Mouse (Mus musculus) frontal cortex, postnatal 36 days (tissue): Measurements from ENCODE around the gene Rpn1.

ENCODE experiments used
- DNase-seq, 2 experiments: peaks; one replicate each; pipeline ENCODE4 v3.0.0; 2022; ENCODE audit warnings: low spot score in 2 of 2

The Rpn1 gene

DNA sequence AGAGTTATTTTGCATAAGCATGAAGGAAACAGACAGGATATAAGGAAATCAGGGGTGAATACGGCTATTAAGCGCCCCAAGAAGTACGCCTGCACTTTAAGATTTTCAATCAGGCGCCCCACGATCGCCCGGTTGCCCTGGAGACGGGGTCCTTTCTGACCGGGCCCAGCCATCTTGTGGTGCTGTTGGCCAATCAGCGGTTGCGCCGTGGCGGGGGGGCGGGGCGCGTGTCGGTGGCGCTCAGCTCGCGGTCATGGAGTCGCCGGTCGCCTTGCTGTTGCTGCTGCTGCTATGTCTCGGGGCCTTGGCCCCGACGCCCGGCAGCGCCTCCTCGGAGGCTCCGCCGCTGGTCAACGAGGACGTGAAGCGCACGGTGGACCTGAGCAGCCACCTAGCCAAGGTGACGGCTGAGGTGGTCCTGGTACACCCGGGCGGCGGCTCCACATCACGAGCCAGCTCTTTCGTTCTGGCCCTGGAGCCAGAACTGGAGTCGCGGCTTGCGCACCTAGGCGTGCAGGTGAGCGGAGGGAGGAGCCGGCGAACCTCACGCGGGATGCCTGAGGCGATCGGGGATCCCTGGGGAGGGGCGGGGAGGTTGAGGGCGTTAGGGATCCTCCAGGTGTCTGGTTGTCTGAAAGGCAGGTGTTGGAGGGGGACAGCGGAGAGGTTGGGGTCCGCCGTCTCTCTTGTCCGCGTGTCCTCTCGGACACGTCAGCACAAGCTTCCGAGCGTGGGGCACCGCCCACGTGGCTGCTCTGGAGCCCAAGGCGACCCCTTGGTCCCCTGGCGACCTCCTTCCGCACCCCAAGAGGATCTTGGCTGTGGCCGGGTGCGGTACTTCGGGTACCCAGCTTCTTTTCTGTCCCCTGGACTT is at the start of gene Rpn1:
Gene Rpn1 (plus strand): TSS at position 205 of the 874 bp plus-strand sequence.
- DNase-seq = peak; percentile 96

DNA sequence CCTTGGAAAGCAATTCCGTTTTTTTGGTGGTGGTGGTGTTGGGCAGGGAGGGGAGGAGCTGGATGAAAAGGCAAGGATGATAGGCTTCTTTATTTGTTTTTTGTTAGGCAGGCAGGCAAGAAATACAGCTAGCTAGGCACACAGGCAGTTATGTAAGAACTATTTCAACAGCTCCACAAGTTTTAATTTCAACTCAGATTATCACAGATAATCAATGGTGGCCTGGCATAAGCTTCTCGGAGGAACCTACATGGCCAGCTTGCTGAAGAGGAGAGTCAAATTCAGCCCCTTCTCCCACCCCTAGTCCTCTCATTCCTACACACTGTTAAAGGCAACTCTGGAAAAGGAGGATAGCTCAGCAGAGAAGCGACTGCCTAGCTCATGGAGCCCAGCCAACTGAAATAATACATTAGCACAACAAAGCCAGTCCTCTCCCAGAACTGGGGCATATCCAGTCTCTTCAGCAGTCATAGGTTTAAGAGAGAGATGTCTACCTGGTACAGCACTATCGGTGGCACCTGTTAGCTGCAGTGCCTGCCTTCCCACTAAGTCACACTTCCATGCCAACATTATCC is 46.7 kb upstream of the Rpn1 start:
- DNase-seq = peak in 1 of 2 experiments; percentile 26

GRCm38 (mm10) chr6:88039426-88039825 is 44.9 kb upstream of the Rpn1 start:
- peak; percentile 39 to 51 for DNase-seq

- peak in 1 of 2 experiments; percentile 28 for DNase-seq
These were observed 43.1 kb upstream of the Rpn1 start for GRCm38 (mm10) chr6:88041221-88041620.

GRCm38 (mm10) chr6:88042336-88042735 is 41.9 kb upstream of the Rpn1 start:
- no peak for DNase-seq

DNA sequence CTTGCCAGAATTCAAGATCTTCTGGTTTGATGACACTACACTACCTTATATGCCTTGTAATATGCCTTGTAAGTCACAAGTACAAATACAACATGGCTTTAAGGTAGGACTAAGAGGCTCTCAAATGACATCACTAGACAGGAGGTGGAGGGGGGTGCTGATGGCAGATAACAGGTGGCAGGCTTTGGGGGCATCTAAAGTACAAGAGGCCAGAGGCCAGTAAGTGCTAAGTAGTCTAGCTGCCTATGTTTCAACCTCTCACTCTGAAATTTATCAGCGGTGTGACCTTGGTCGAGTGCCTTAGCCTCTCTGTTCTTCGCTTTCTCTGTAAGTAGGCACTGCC is 40.1 kb upstream of the Rpn1 start:
- DNase-seq = no peak

GRCm38 (mm10) chr6:88044577-88045405 is 39.5 kb upstream of the Rpn1 start, which contains the start of gene Rab7:
Rab7 (minus strand) TSS chr6:88045270.
- peak; percentile 93 to 97 for DNase-seq

- no peak for DNase-seq
These were observed 38.9 kb upstream of the Rpn1 start for GRCm38 (mm10) chr6:88045406-88045766.

GRCm38 (mm10) chr6:88047853-88048252 is 36.4 kb upstream of the Rpn1 start:
- DNase-seq = no peak

GRCm38 (mm10) chr6:88049008-88049407 is 35.3 kb upstream of the Rpn1 start:
- no peak for DNase-seq

- no peak for DNase-seq
These were observed 33.1 kb upstream of the Rpn1 start for GRCm38 (mm10) chr6:88051206-88051605.

- DNase-seq = no peak
These were observed 30.8 kb upstream of the Rpn1 start for GRCm38 (mm10) chr6:88053228-88054080.

GRCm38 (mm10) chr6:88054081-88054835 is 30.0 kb upstream of the Rpn1 start:
- no peak for DNase-seq

DNA sequence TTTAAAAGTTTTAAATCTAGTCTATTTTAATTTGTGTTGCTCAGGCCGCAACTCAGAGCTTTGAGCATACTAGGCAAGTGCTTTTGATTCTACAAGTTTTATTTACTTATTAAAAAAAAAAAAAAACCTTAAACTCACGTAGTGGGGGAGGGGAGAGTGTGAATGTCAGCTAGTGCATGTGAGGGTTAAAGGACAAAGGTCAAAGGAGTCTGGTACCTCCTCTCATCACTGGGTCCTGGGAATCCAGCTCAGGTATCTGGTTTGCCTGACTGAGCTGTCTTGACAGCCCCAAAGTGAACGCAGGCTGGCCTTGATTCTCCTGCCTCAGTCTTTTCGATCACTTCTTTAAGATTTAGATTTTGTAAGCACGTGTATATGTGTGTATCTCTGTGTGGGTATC is 28.6 kb upstream of the Rpn1 start:
- no peak for DNase-seq

DNA sequence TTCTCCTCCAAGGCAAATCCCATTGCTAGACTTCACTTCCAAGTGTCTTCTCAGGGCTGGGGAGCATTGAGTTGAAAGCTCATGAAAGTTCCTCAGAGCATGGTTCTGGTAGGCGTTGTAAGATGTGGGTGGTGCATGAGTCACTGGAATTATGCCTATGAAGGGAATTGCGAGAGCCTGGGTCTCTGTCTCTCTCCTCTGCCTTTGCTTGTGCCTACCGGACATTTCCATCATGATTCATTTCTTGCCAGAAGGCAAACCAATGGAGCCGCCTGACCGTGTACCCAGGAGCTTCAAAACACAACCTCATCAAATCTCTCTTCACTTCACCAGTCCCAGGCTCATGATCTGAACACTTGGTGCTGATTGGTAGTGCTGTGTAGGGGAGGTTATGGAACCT is 27.4 kb upstream of the Rpn1 start:
- DNase-seq = peak; percentile 54 to 60

DNA sequence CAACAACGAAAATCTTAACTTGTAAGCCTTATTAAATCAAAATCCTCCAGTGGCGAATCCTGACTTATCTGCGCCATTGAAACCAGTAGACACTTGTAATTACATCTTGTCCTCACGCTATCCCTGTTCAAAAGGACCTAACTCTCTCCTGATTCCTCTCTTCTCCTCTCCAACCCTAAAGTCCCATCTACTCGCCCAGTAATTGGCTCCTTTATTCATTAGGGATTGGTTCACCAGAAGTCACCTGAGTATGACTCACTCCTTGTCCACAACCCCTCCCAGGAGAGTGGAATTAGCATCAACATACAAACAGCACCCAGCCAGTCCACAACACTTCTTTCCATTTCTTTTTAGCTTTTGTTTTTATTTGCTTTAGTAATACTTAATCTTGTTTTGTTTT is 24.4 kb upstream of the Rpn1 start:
- no peak for DNase-seq

GRCm38 (mm10) chr6:88060602-88061001 is 23.7 kb upstream of the Rpn1 start:
- DNase-seq = no peak

DNA sequence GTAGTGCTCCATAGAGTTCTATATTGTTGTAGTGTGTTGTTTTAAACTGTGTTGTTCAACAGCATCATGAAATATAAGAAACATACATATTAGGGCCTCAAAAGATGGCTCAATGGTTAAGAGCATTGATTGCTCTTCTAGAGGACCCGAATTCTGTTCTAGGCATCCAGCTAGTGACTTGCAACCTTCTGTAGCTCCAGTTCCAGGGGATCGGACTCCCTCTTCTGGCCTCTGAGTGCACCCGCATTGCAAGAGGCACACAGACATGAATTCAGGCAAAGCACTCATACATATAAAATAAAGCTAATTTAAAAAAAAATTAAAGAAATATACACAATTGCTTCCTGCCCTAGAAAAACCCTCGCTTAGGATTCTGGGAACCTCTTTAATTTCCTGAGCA is 22.9 kb upstream of the Rpn1 start:
- no peak for DNase-seq

- no peak for DNase-seq
These were observed 21.9 kb upstream of the Rpn1 start for GRCm38 (mm10) chr6:88062398-88062797.

GRCm38 (mm10) chr6:88064072-88064642 is 20.1 kb upstream of the Rpn1 start:
- DNase-seq = no peak
